Mouse (Mus musculus) embryonic fibroblast, embryonic 13.5 days (primary cell): ENCODE results near the gene Prorsd1.

Experiments used
- CTCF ChIP-seq: IDR thresholded peaks from 2 replicates; pipeline ENCODE4 v1.5.1; 2011; ENCODE audit warnings: mild to moderate bottlenecking, control low read depth, low read length, moderate library complexity, borderline replicate concordance; ENCODE audit not compliant: insufficient read depth
- POLR2A ChIP-seq: IDR thresholded peaks from 2 replicates; pipeline ENCODE4 v1.6.1; 2011; ENCODE audit warnings: low read depth, mild to moderate bottlenecking, control low read depth, low read length, moderate library complexity

DNA sequence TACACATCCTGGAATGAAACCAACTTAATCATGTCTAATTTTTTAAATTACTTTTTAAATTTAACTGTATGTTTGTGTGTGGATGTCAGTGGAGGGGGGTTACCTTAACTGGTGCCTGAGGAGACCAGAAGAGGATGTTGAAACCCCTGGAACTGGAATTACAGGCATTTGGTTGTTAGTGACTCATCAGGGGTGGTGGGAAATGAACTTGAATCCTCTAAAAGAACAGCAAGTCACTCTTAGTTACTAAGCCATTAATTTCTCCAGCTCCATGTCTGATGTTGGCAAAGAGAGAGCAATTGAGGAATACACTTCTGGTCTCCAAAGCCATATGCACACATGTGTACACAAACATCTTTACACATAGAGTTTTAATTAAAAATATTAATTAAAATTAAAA, 40.2 kb downstream of the Prorsd1 start:
- TF ChIP-seq CTCF (no peak), POLR2A (no peak)
